Mouse (Mus musculus) left cerebral cortex, adult 9 months (tissue): ENCODE results near the gene Nrm.
"Not testable (repeated sequence)": the region's sequence is repeated elsewhere in the genome, so short reads cannot be mapped to it uniquely, and the experiment has no call there.

Experiments
- DNase-seq, 2 experiments: peaks; one replicate each; pipeline ENCODE4 v3.0.0; 2022; ENCODE audit warnings: low spot score in 2 of 2

The Nrm gene

GRCm38 (mm10) chr17:35834696-35835422, 26.3 kb upstream of the Nrm start:
- peak in 1 of 2 experiments; percentile 48 for DNase-seq

- peak in 1 of 2 experiments; percentile 29 for DNase-seq
These were observed 25.5 kb upstream of the Nrm start for GRCm38 (mm10) chr17:35835424-35836140.

- DNase-seq, result peak in 1 of 2 experiments; percentile 95
These were observed 24.7 kb upstream of the Nrm start for GRCm38 (mm10) chr17:35836178-35836965.

- peak in 1 of 2 experiments; percentile 84 for DNase-seq
These were observed 24.1 kb upstream of the Nrm start for GRCm38 (mm10) chr17:35836991-35837422.

- peak in 1 of 2 experiments; percentile 41 for DNase-seq
These were observed 23.6 kb upstream of the Nrm start for GRCm38 (mm10) chr17:35837487-35837886.

GRCm38 (mm10) chr17:35838122-35838544, 23.0 kb upstream of the Nrm start, which contains the start of gene Tubb5:
Tubb5 (minus strand) TSS chr17:35838306.
- DNase-seq, result peak; percentile 91 to 97

- no peak for DNase-seq
These were observed 22.5 kb upstream of the Nrm start for GRCm38 (mm10) chr17:35838570-35838969.

- DNase-seq, result not testable (repeated sequence)
These were observed 22.1 kb upstream of the Nrm start for GRCm38 (mm10) chr17:35839002-35839401.

- DNase-seq, result no peak
These were observed 20.6 kb upstream of the Nrm start for GRCm38 (mm10) chr17:35840561-35840960.

GRCm38 (mm10) chr17:35841076-35841950, 19.8 kb upstream of the Nrm start, which contains the start of gene Mdc1:
Mdc1 (plus strand) TSS chr17:35841515.
- DNase-seq, result peak; percentile 99 to 100

GRCm38 (mm10) chr17:35842006-35842405, 19.1 kb upstream of the Nrm start:
- DNase-seq, result no peak

GRCm38 (mm10) chr17:35843514-35843913, 17.6 kb upstream of the Nrm start:
- no peak for DNase-seq

- peak in 1 of 2 experiments; percentile 65 for DNase-seq
These were observed 13.0 kb upstream of the Nrm start for GRCm38 (mm10) chr17:35848112-35848511.

- DNase-seq, result no peak
These were observed 10.1 kb upstream of the Nrm start for GRCm38 (mm10) chr17:35850974-35851373.

- DNase-seq, result no peak
These were observed 1.7 kb upstream of the Nrm start for GRCm38 (mm10) chr17:35859371-35859770.

- no peak for DNase-seq
These were observed 1.3 kb upstream of the Nrm start for GRCm38 (mm10) chr17:35859835-35860234.

GRCm38 (mm10) chr17:35860831-35861197, 304 bp upstream of the Nrm start:
- no peak for DNase-seq

GRCm38 (mm10) chr17:35864832-35865353, 3.8 kb downstream of the Nrm start:
- no peak for DNase-seq

GRCm38 (mm10) chr17:35865481-35866280, 4.6 kb downstream of the Nrm start, which contains the start of gene Ppp1r18:
Ppp1r18 (plus strand) TSS chr17:35865593.
- no peak for DNase-seq
